Mouse (Mus musculus) gastrocnemius, postnatal 4 days (tissue): ENCODE data around the gene Ascl3. TPM values are rescaled to one million over a fixed set of nuclear protein-coding genes. Genes with fewer than 3 reads are reported as not detected.

Source experiments
- DNase-seq, 2 experiments: peaks; one replicate each; pipeline ENCODE4 v3.0.0; 2021 to 2022; ENCODE audit warnings: low spot score in 2 of 2, mixed read lengths in 2 of 2
- total RNA-seq, 2 experiments: library from RNA; stranded (reverse); gene quantifications; 2 replicates each; pipeline ENCODE4 v1.2.3; 2021

Ascl3 gene
- total RNA-seq, 2 experiments from 2014 or later = not detected

- no peak for DNase-seq
These were observed 21.5 kb downstream of the Ascl3 start for GRCm38 (mm10) chr7:109710069-109710468.

DNA sequence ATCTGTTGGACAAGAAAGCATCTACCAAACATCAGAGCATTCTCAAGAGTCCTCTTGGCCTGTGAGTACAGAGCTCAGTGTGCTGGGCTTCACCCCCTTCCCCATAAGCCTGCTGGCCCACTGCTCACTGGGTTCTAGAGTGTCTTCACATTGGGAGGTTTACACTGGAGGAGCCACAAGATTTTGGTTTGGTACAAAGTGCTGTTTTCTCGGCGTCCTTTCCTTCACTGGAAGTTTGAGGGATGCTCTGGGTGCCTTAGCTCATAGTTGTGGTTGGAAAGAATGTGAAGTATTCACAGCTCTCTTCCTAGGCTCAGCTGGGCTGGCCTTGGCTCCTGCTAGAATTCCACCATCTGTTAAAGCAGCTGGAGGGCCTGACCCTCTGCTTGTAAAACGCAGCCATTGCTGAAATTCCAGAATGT is 22.6 kb downstream of the Ascl3 start:
- DNase-seq = peak in 1 of 2 experiments; percentile 66

DNA sequence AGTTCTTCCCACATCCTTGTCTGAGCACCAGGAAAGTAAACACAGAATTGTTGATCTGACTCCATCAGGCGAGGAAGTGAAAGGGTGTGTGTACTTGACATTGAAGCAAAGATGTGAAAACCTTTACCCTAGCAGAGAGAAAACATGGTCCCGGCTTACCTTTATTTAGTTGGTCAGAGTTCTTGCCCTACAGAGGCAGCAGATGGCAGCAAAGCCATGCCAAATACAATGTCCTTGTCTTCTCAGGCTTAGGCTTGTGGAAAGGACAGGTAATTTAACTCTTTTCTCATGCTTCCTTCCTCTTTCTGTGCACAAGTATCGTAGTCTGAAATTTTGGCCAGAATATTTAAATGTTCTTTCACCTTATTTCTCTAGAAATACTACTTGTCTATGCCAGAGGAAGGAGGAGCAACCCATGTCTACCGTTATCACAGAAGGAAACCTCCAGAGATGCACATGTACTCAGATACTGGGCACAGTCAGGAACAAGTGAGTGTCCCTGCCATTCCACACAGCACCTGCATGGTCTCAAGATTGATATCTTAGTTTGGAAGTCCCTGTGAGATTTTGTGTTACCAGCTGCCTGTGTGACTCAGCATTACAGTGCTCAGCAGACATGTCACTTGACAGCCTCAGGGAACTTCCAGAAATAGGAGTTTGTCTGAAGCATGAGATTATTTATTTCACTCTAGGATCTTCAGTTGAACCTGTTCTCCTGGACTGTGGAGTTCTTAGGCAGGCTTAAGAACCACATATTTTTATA is 24.3 kb downstream of the Ascl3 start:
- DNase-seq = no peak

GRCm38 (mm10) chr7:109704461-109704860 is 27.1 kb downstream of the Ascl3 start:
- no peak for DNase-seq

DNA sequence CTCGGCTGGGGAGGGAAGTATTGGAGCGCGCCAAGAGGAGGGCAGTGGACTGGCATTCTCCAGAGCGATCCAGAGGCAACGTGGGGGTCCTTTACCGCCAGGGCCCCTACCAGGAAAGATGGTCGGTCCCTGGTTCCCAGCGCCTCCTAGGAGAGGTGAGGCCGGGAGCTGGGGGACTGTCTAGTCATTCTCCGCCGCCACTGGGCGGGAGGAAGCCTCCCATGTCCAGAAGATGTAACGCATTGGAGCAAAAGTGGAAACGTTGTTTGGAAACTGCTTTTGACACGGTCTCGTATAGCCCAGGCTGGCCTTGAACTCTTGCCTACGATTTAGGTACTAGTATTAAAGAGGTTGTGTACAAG is 27.5 kb downstream of the Ascl3 start:
- DNase-seq = no peak

- DNase-seq = peak; percentile 96 to 98
These were observed 28.1 kb downstream of the Ascl3 start, which contains the start of the genes St5 and Akip1 for GRCm38 (mm10) chr7:109703190-109704015. St5 (minus strand) TSS chr7:109703605. Akip1 (plus strand) TSS chr7:109703690.

- DNase-seq = no peak
These were observed 28.8 kb downstream of the Ascl3 start for GRCm38 (mm10) chr7:109702721-109703120.

DNA sequence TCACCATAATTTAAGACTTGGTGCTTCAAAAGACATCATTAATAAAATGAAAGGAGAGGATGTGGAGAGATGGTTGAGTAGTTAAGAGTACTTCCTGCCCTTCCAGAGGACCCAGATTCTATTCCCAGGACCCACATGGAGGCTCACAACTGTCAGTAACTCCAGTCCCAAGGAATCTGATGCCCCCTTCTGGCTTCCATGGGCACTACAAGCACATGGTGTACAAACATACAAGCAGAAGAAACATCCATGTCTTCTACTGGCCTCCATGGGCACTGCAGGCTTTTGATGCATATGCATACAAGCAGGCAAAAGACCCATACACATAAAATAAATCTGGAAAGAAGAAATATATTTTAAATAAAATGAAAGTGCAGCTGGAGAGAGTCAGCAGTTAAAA is 31.3 kb downstream of the Ascl3 start:
- no peak for DNase-seq

DNA sequence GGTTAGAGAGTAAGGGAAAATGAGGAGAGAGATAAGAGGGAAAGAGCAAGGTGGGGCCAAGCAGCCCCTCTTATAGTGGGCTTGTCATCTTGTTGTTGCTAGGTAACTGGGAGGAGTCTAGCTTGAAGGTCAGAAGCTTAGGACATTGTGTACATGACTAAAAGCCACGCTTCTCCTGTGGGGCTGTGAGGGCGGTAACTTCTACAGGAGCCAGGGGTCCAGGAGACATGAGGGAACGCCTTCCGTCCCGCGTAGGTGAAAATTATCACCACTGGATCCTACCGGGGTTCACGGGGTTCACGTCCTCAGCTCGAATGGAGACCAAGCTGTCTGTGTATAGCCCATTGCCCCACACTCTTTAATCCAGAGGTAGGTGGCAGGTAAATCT is 36.2 kb downstream of the Ascl3 start:
- DNase-seq = no peak

GRCm38 (mm10) chr7:109694576-109695338 is 36.8 kb downstream of the Ascl3 start:
- DNase-seq = no peak

GRCm38 (mm10) chr7:109690961-109691360 is 40.6 kb downstream of the Ascl3 start:
- no peak for DNase-seq

DNA sequence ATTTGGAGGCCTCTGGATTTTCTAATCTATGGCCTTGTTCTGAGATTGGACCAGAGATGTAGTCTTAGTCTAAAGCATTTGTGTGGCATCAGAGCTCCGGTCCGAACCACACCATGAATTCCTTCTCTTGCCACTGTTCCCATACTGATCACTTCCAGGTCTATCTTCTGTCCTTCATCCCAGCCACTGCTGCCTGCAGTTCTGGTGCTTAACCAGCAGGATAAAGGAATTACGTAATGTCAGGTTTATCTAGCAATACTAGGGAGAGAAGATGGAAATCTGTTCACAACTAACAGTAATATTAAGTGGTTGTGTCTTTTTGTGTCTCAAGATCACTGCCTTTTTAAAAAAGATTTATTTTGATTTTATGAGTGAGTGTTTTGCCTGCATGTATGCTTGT is 41.4 kb downstream of the Ascl3 start:
- no peak for DNase-seq

GRCm38 (mm10) chr7:109686585-109687128 is 44.9 kb downstream of the Ascl3 start:
- DNase-seq = no peak

- no peak for DNase-seq
These were observed 50.6 kb downstream of the Ascl3 start for GRCm38 (mm10) chr7:109680879-109681278.

DNA sequence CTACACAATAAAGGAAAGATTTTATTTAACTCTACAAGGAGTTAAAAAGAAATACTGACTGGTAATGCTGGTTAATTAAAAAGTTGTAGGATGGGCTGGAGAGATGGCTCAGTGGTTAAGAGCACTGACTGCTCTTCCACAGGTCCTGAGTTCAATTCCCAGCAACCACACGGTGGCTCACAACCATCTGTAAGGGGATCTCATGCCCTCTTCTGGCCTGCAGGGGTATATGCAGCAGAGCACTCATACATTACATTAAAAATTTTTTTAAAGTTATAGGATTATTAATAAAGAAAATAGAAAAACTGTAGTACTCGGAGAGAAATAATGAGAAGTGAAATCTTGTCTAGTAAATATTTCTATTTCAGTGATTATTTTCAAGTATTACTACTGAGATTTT is 51.2 kb downstream of the Ascl3 start:
- DNase-seq = no peak

Other genes starting within 250 kb of the Ascl3 start
- gene Trim66, start 223.6 kb downstream of the Ascl3 start, total RNA-seq = under 1 TPM; 0.29 TPM
- 100 to 1,000 TPM; 188 to 197 TPM for gene Rpl27a, start 212.6 kb downstream of the Ascl3 start, total RNA-seq
- gene St5, start 28.1 kb downstream of the Ascl3 start, total RNA-seq = 10 to 100 TPM; 45.5 to 47.6 TPM
- 10 to 100 TPM; 15.2 to 17.6 TPM for gene Akip1, start 28.0 kb downstream of the Ascl3 start, total RNA-seq
- not detected for gene BC051019, start 7.9 kb downstream of the Ascl3 start, total RNA-seq
- 10 to 100 TPM; 22.5 to 24.4 TPM for gene Tmem9b, start 21.1 kb upstream of the Ascl3 start, total RNA-seq
- gene Nrip3, start 50.3 kb upstream of the Ascl3 start, total RNA-seq = under 1 TPM; 0.10 to 0.15 TPM
- gene Scube2, start 134.0 kb upstream of the Ascl3 start, total RNA-seq = 10 to 100 TPM; 16.1 to 19.3 TPM
- gene Dennd5a, start 228.7 kb upstream of the Ascl3 start, total RNA-seq = 100 to 1,000 TPM; 113 to 127 TPM